Mouse (Mus musculus) hindbrain, postnatal 0 days (tissue): Measurements from ENCODE around the gene Hist1h1e. TPM values are rescaled to one million over a fixed set of nuclear protein-coding genes. Genes with fewer than 3 reads are reported as not detected.
"Not testable (repeated sequence)": the region's sequence is repeated elsewhere in the genome, so short reads cannot be mapped to it uniquely, and the experiment has no call there.

Source experiments
- ATAC-seq: fragments of 200-750 bp; cut with Nextera tagmentation; 2 replicates; pipeline ENCODE4 v1.8.0; 2017; ENCODE audit warnings: mild to moderate bottlenecking, moderate TSS enrichment, moderate library complexity
- DNase-seq: peaks from one replicate; pipeline ENCODE4 v3.0.0-alpha.2; 2015; ENCODE audit warnings: low spot score
- H3K27ac ChIP-seq: fragments of 300-500 bp; sonication (generic); 2 replicates; pipeline ENCODE4 v1.5.1; 2014; ENCODE audit warnings: mild to moderate bottlenecking
- H3K27me3 ChIP-seq: fragments of 300-500 bp; sonication (generic); 2 replicates; pipeline ENCODE4 v1.6.1; 2014; ENCODE audit warnings: low read length, mixed read lengths; ENCODE audit not compliant: insufficient read depth
- H3K36me3 ChIP-seq: fragments of 300-500 bp; sonication (generic); 2 replicates; pipeline ENCODE4 v1.6.1; 2014; ENCODE audit warnings: low read length, mixed read lengths; ENCODE audit not compliant: insufficient read depth
- H3K4me1 ChIP-seq: fragments of 300-500 bp; sonication (generic); 2 replicates; pipeline ENCODE4 v1.6.1; 2014; ENCODE audit warnings: antibody characterized with exemption, low read length, mixed read lengths; ENCODE audit not compliant: insufficient read depth
- H3K4me2 ChIP-seq: fragments of 300-500 bp; sonication (generic); 2 replicates; pipeline ENCODE4 v1.6.1; 2014; ENCODE audit warnings: low read depth, mild to moderate bottlenecking, low read length, moderate library complexity, mixed read lengths
- H3K4me3 ChIP-seq: fragments of 300-500 bp; sonication (generic); 2 replicates; pipeline ENCODE4 v1.5.1; 2014; ENCODE audit warnings: low read length
- H3K9ac ChIP-seq: fragments of 300-500 bp; sonication (generic); replicated peaks from 2 replicates; pipeline ENCODE4 v1.6.1; 2014; ENCODE audit warnings: mild to moderate bottlenecking, low read length, moderate library complexity, mixed read lengths
- H3K9me3 ChIP-seq: fragments of 300-500 bp; sonication (generic); 2 replicates; pipeline ENCODE4 v1.6.1; 2016; ENCODE audit warnings: low read length, mixed read lengths
- CTCF ChIP-seq: IDR thresholded peaks from 2 replicates; pipeline ENCODE4 v1.5.1; 2016; ENCODE audit warnings: antibody characterized with exemption, control low read depth, low read depth
- WGBS: fragments of 180-500 bp; shearing (Covaris S2); extraction: QIAGEN DNeasy Blood & Tissue Kit; methylation state at CpG from one replicate; pipeline ENCODE4 v1.1.7; 2014; 5-methylcytosine and 5-hydroxymethylcytosine counted together
- polyA plus RNA-seq: library from polyadenylated mRNA; unstranded; fragments of >200 nt; fragmentation: Nextera tagmentation; extraction: Ambion mirVana; gene quantifications from 2 replicates; pipeline ENCODE4 v1.2.1, GENCODE M21; 2015
- total RNA-seq: library from RNA; depleted of rRNA; stranded (reverse); fragments of >200 nt; gene quantifications from 2 replicates; pipeline ENCODE4 v1.2.3, GENCODE M21; 2014

Gene Hist1h1e
- total and polyA plus RNA-seq, 2 experiments from 2014 or later = 20.1 to 281 TPM

DNA sequence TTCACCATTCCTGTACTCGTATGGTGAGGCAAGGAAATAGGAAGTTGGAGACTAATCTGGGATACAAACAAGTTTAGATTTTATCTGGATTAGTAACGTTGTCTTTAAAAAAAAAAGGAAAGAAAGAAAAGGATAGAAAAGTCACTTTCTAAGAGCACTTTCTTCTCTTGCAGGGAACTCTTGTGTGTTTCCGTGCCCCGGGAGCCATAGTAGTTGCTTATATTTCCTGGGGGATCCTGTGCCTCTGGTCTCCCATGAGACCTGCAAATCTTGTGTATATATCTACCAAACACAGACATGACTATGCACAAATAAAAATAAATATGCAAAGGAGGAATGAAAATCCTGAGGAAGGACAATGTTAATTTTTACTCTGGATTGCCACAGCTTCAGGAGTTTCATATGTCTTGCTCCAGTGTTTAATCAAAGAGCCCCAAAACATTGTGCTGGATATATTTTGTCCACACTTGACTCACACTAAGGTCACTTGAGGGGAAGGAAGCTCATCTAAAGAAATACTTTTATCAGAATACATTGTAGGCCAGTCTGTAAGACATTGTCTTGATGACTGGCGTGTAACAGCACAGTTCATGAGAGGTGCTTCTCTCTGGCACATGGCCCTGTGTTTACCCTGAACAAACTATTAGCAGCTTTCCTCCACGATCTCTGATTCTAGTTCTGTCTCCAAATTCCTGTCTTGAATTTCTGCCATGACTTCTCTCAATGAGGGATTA lies 45.3 kb downstream of the Hist1h1e start:
- WGBS = 55% methylated on average over 6 of the region's 6 CpGs
- H3K9ac ChIP-seq = peak overlapping the region; percentile 42; the same call in 1 of the 2 replicates
- H3K27ac ChIP-seq = no peak overlapping the region
- H3K9me3 ChIP-seq = no peaks in the 10 kb centered on the region
- ATAC-seq (no peak), DNase-seq (no peak)
- no peaks in the 10 kb centered on the region for H3K27me3 ChIP-seq
- no peak for TF ChIP-seq CTCF
- 0 out of 2 replicates have a peak, but pooled peaks cover 7% of the 10 kb centered on the region for H3K4me1 ChIP-seq
- H3K36me3 ChIP-seq = no peaks in the 10 kb centered on the region
- peak overlapping the region; percentile 52 for H3K4me2 ChIP-seq
- H3K4me3 ChIP-seq = no peak overlapping the region

- TF ChIP-seq CTCF = no peak
- DNase-seq (no peak), ATAC-seq (no peak)
- WGBS = 8% methylated on average over 7 of the region's 7 CpGs
- no peaks in the 10 kb centered on the region for H3K9me3 ChIP-seq
- peak overlapping the region; percentile 52 for H3K4me2 ChIP-seq
- H3K27me3 ChIP-seq = no peaks in the 10 kb centered on the region
- H3K4me3 ChIP-seq = peak overlapping the region; percentile 32
- H3K9ac ChIP-seq = peak overlapping the region; percentile 42; the same call in 1 of the 2 replicates
- H3K27ac ChIP-seq = peak overlapping the region; percentile 70
- H3K36me3 ChIP-seq = no peaks in the 10 kb centered on the region
- 0 out of 2 replicates have a peak, but pooled peaks cover 3% of the 10 kb centered on the region for H3K4me1 ChIP-seq
Observed at GRCm38 (mm10) chr13:23576351-23576881, 45.9 kb downstream of the Hist1h1e start.

DNA sequence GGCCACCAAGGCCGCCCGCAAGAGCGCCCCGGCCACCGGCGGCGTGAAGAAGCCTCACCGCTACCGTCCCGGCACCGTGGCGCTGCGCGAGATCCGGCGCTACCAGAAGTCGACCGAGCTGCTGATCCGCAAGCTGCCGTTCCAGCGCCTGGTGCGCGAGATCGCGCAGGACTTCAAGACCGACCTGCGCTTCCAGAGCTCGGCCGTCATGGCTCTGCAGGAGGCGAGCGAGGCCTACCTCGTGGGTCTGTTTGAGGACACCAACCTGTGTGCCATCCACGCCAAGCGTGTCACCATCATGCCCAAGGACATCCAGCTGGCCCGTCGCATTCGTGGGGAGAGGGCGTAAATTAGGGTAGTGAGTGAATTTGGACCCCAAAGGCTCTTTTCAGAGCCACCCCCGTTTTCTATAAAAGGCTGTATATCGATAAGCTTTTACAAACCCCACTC lies 46.5 kb downstream of the Hist1h1e start:
- H3K4me2 ChIP-seq = peak overlapping the region; percentile 52
- not testable (repeated sequence) for H3K36me3 ChIP-seq, DNase-seq, H3K27me3 ChIP-seq, H3K4me1 ChIP-seq, ATAC-seq, H3K9me3 ChIP-seq
- H3K4me3 ChIP-seq = peak overlapping the region; percentile 32
- WGBS = 0% methylated on average over 13 of the region's 40 CpGs
- peak overlapping the region; percentile 42; the same call in 1 of the 2 replicates for H3K9ac ChIP-seq
- peak overlapping the region; percentile 70 for H3K27ac ChIP-seq

- peak within 1 kb of the TSS; percentile 32 for H3K4me3 ChIP-seq
- DNase-seq = peak; percentile 88
Observed at GRCm38 (mm10) chr13:23575271-23575851, 47.0 kb downstream of the Hist1h1e start, which contains the start of gene Hist1h3d. TSS of gene Hist1h3d (plus strand) at chr13:23575763.

DNA sequence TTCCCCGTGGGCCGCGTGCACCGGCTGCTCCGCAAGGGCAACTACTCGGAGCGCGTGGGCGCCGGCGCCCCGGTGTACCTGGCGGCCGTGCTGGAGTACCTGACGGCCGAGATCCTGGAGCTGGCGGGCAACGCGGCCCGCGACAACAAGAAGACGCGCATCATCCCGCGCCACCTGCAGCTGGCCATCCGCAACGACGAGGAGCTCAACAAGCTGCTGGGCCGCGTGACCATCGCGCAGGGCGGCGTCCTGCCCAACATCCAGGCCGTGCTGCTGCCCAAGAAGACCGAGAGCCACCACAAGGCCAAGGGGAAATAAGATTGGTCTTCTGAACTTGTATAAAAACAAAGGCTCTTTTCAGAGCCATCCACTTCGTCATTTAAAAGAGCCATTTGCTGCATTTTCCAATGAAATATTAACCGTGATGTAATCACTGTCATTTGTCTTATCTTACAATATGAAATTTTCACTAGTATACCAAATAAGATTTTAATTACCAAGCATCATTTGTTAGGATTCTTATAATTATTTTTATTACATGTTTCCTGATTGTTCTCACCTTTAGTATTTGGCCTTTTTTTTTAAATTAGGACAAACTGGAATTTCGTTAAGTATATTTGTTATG lies 47.7 kb downstream of the Hist1h1e start:
- not testable (repeated sequence) for DNase-seq, H3K36me3 ChIP-seq, H3K27me3 ChIP-seq, H3K9me3 ChIP-seq, H3K4me1 ChIP-seq, H3K9ac ChIP-seq
- Histone ChIP-seq H3K4me3 (peak overlapping the region; percentile 32), H3K27ac (peak overlapping the region; percentile 81), H3K4me2 (peak overlapping the region; percentile 59)
- WGBS = under 1% methylated on average over 5 of the region's 39 CpGs
- ATAC-seq = peak; percentile 18

More at GRCm38 (mm10) chr13:23575271-23575851, 47.0 kb downstream of the Hist1h1e start, which contains the start of gene Hist1h3d:
- Histone ChIP-seq H3K9ac (peak within 1 kb of the TSS; percentile 42; the same call in 1 of the 2 replicates), H3K36me3 (no peaks in the 10 kb centered on the region), H3K4me2 (peak within 1 kb of the TSS; percentile 52), H3K27me3 (no peaks in the 10 kb centered on the region), H3K27ac (peak within 1 kb of the TSS; percentile 70), H3K9me3 (no peaks in the 10 kb centered on the region), H3K4me1 (peaks cover 3% of the 10 kb centered on the region; the same call in 1 of the 2 replicates)
- WGBS = under 1% methylated on average over 18 of the region's 18 CpGs
- peak; percentile 69 for ATAC-seq
- no peak for TF ChIP-seq CTCF

- ATAC-seq = peak; percentile 95
- under 1% methylated on average over 30 of the region's 42 CpGs for WGBS
Observed at GRCm38 (mm10) chr13:23573898-23574524, 48.3 kb downstream of the Hist1h1e start, which contains the start of the genes Hist1h2bf and Hist1h2ad. TSS of gene Hist1h2bf (minus strand) at chr13:23574196. TSS of gene Hist1h2ad (plus strand) at chr13:23574381.

GRCm38 (mm10) chr13:23573034-23573897 lies 49.1 kb downstream of the Hist1h1e start:
- DNase-seq, H3K36me3 ChIP-seq, H3K9me3 ChIP-seq, H3K27me3 ChIP-seq, H3K9ac ChIP-seq, H3K4me1 ChIP-seq, ATAC-seq: not testable (repeated sequence)
- H3K4me2 ChIP-seq = peak overlapping the region; percentile 59
- peak overlapping the region; percentile 81 for H3K27ac ChIP-seq
- H3K4me3 ChIP-seq = peak overlapping the region; percentile 39
- WGBS = 9% methylated on average over 17 of the region's 20 CpGs

More at GRCm38 (mm10) chr13:23573898-23574524, 48.3 kb downstream of the Hist1h1e start, which contains the start of the genes Hist1h2bf and Hist1h2ad:
- H3K9me3 ChIP-seq, H3K36me3 ChIP-seq, H3K9ac ChIP-seq, H3K27me3 ChIP-seq, H3K4me1 ChIP-seq: not testable (repeated sequence)
- Histone ChIP-seq H3K4me2 (peak within 1 kb of the TSS; percentile 59), H3K27ac (peak within 1 kb of the TSS; percentile 81), H3K4me3 (peak within 1 kb of the TSS; percentile 32)
- peak; percentile 99 for DNase-seq
